Mouse (Mus musculus) limb, embryonic 12.5 days (tissue): ENCODE results near the gene Hrg. TPM values are rescaled to one million over a fixed set of nuclear protein-coding genes. Genes with fewer than 3 reads are reported as not detected.
A peak's percentile ranks its signal among the peaks of the same experiment; 100 is the strongest.

ENCODE experiments used
- ATAC-seq: fragments of 200-750 bp; cut with Nextera tagmentation; 2 replicates; pipeline ENCODE4 v1.8.0; 2017; ENCODE audit warnings: low read depth, moderate TSS enrichment; ENCODE audit not compliant: insufficient number of reproducible peaks, insufficient read depth, low FRiP score, low TSS enrichment
- H3K27ac ChIP-seq: fragments of 300-500 bp; sonication (generic); 2 replicates; pipeline ENCODE4 v1.5.1; 2016; ENCODE audit warnings: mild to moderate bottlenecking, moderate library complexity
- H3K27me3 ChIP-seq: fragments of 300-500 bp; sonication (generic); 2 replicates; pipeline ENCODE4 v1.6.1; 2016; ENCODE audit warnings: mild to moderate bottlenecking, moderate library complexity
- H3K36me3 ChIP-seq: fragments of 300-500 bp; sonication (generic); 2 replicates; pipeline ENCODE4 v1.6.1; 2016; ENCODE audit warnings: mild to moderate bottlenecking, moderate library complexity
- H3K4me1 ChIP-seq: fragments of 300-500 bp; sonication (generic); replicated peaks from 2 replicates; pipeline ENCODE4 v1.6.1; 2016
- H3K4me2 ChIP-seq: fragments of 300-500 bp; sonication (generic); 2 replicates; pipeline ENCODE4 v1.6.1; 2016; ENCODE audit warnings: mild to moderate bottlenecking, moderate library complexity
- H3K4me3 ChIP-seq: fragments of 300-500 bp; sonication (generic); replicated peaks from 2 replicates; pipeline ENCODE4 v1.5.1; 2016; ENCODE audit warnings: mild to moderate bottlenecking
- H3K9ac ChIP-seq: fragments of 300-500 bp; sonication (generic); replicated peaks from 2 replicates; pipeline ENCODE4 v1.6.1; 2016; ENCODE audit warnings: mild to moderate bottlenecking, moderate library complexity
- H3K9me3 ChIP-seq: fragments of 300-500 bp; sonication (generic); 2 replicates; pipeline ENCODE4 v1.6.1; 2016; ENCODE audit warnings: mild to moderate bottlenecking, moderate library complexity
- WGBS: fragments of 180-500 bp; shearing (Covaris S2); methylation state at CpG from one replicate; pipeline ENCODE4 v1.1.7; 2016; 5-methylcytosine and 5-hydroxymethylcytosine counted together
- polyA plus RNA-seq: library from polyadenylated mRNA; unstranded; fragments of >200 nt; fragmentation: Nextera tagmentation; extraction: Ambion mirVana; gene quantifications from 2 replicates; pipeline ENCODE4 v1.2.1, GENCODE M21; 2016

Hrg gene
- polyA plus RNA-seq = not detected in 2 replicates

- H3K27ac ChIP-seq = no peak within 1 kb of the TSS
- H3K9me3 ChIP-seq = no peaks in the 10 kb centered on the region
- H3K36me3 ChIP-seq = no peaks in the 10 kb centered on the region
- WGBS = 93% methylated on average over 6 of the region's 6 CpGs
- H3K4me2 ChIP-seq = no peak within 1 kb of the TSS
- no peak within 1 kb of the TSS for H3K4me3 ChIP-seq
- no peak for ATAC-seq
- H3K9ac ChIP-seq = 0 out of 2 replicates have a peak within 1 kb of the TSS, but pooled peaks have one; percentile 27
- H3K27me3 ChIP-seq = no peaks in the 10 kb centered on the region
- no peaks in the 10 kb centered on the region for H3K4me1 ChIP-seq
These were observed at the start of gene Hrg for GRCm38 (mm10) chr16:22950840-22951395. Gene Hrg (plus strand): TSS chr16:22951072.

DNA sequence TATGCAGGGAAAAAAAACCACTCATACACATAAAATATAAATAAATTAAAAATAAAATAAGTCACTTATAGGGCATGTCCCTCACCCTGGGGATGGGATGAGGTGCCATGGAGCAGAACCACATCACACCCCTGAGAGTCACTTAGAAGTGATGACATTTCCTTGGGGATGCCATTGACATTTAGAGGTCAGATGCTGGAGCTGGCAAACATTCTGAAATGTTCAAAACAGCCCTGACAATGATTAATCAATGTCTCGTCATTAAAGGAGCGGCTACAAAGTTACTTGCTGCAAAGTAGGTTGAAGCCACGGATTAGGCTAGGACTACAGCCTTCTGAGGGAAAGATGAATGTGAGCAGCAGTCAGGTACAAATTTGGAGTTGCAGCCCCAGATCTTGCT is 49.5 kb upstream of the Hrg start:
- H3K27ac ChIP-seq = no peak overlapping the region
- no peak for ATAC-seq
- no peaks in the 10 kb centered on the region for H3K36me3 ChIP-seq
- no peak overlapping the region for H3K9ac ChIP-seq
- no peak overlapping the region for H3K4me3 ChIP-seq
- peaks cover 5% of the 10 kb centered on the region; the same call in 1 of the 2 replicates for H3K27me3 ChIP-seq
- no peaks in the 10 kb centered on the region for H3K9me3 ChIP-seq
- WGBS = 81% methylated on average over 3 of the region's 3 CpGs
- 0 out of 2 replicates have a peak, but pooled peaks cover 3% of the 10 kb centered on the region for H3K4me1 ChIP-seq
- no peak overlapping the region for H3K4me2 ChIP-seq

DNA sequence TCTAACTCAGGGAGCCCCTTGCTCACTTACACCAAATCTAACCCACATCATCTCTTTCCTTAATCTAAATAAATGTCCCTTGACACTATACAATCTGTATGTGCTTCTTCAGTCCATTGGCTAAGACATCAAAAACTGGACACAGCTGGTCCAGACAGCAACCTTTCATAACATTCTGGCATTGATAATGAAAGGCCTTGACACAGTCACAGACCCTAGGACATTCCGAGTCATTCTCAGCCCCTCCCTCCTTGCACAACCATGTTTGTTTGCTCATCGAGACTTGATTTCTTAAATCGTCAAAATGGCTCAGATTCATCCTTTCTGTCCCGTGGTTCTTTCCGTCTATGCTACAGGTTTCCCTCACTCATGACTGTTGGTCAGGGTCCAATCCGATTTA is 41.6 kb upstream of the Hrg start:
- no peaks in the 10 kb centered on the region for H3K4me1 ChIP-seq
- no peaks in the 10 kb centered on the region for H3K9me3 ChIP-seq
- H3K27me3 ChIP-seq = no peaks in the 10 kb centered on the region
- H3K36me3 ChIP-seq = no peaks in the 10 kb centered on the region
- no peak overlapping the region for H3K9ac ChIP-seq
- H3K27ac ChIP-seq = no peak overlapping the region
- no peak for ATAC-seq
- H3K4me3 ChIP-seq = no peak overlapping the region
- WGBS = 88% methylated on average over 6 of the region's 6 CpGs
- H3K4me2 ChIP-seq = no peak overlapping the region

GRCm38 (mm10) chr16:22911986-22912385 is 38.9 kb upstream of the Hrg start:
- H3K4me3 ChIP-seq = no peak overlapping the region
- H3K27ac ChIP-seq = no peak overlapping the region
- ATAC-seq = no peak
- H3K36me3 ChIP-seq = no peaks in the 10 kb centered on the region
- WGBS = 80% methylated on average over 3 of the region's 3 CpGs
- H3K9me3 ChIP-seq = peaks cover 5% of the 10 kb centered on the region; the same call in 1 of the 2 replicates
- H3K27me3 ChIP-seq = no peaks in the 10 kb centered on the region
- H3K4me1 ChIP-seq = no peaks in the 10 kb centered on the region
- H3K9ac ChIP-seq = no peak overlapping the region
- no peak overlapping the region for H3K4me2 ChIP-seq

DNA sequence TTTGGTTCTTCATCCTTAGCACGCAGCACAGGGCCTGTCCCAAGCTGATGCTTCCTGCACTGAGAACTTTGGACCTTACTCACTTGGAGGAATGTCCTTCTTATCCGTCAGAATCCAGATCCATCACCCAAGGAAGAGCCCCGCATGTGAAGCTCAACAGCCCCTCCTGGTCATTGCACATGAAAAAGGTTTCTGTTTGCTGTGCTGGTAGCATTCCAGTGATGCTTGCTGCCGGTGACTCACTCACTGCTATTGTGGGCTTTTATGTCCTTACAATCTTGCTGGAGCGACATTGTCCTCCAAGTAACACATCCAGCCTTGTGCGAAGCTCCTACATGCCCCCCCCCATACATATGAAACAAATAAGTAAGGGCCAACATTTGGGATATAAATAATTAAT is 38.0 kb upstream of the Hrg start:
- H3K9me3 ChIP-seq = peaks cover 5% of the 10 kb centered on the region; the same call in 1 of the 2 replicates
- H3K4me3 ChIP-seq = no peak overlapping the region
- H3K4me1 ChIP-seq = no peaks in the 10 kb centered on the region
- H3K9ac ChIP-seq = no peak overlapping the region
- H3K27me3 ChIP-seq = no peaks in the 10 kb centered on the region
- no peak for ATAC-seq
- no peaks in the 10 kb centered on the region for H3K36me3 ChIP-seq
- no peak overlapping the region for H3K4me2 ChIP-seq
- H3K27ac ChIP-seq = no peak overlapping the region
- 90% methylated on average over 6 of the region's 6 CpGs for WGBS

GRCm38 (mm10) chr16:22914276-22914675 is 36.6 kb upstream of the Hrg start:
- ATAC-seq = no peak

GRCm38 (mm10) chr16:22918034-22918433 is 32.8 kb upstream of the Hrg start, which contains the start of gene Fetub:
Gene Fetub (plus strand): TSS chr16:22918334.
- ATAC-seq = no peak

More at GRCm38 (mm10) chr16:22914276-22914675, 36.6 kb upstream of the Hrg start:
- H3K36me3 ChIP-seq = no peaks in the 10 kb centered on the region
- H3K4me2 ChIP-seq = no peak overlapping the region
- H3K9me3 ChIP-seq = peaks cover 5% of the 10 kb centered on the region; the same call in 1 of the 2 replicates
- no peak overlapping the region for H3K27ac ChIP-seq
- no peak overlapping the region for H3K9ac ChIP-seq
- H3K4me1 ChIP-seq = 0 out of 2 replicates have a peak, but pooled peaks cover 3% of the 10 kb centered on the region
- no peaks in the 10 kb centered on the region for H3K27me3 ChIP-seq
- H3K4me3 ChIP-seq = no peak overlapping the region

GRCm38 (mm10) chr16:22918664-22919312 is 32.1 kb upstream of the Hrg start:
- ATAC-seq = peak; percentile 56; the same call in 1 of the 2 replicates
- H3K4me3 ChIP-seq = no peak overlapping the region
- no peaks in the 10 kb centered on the region for H3K27me3 ChIP-seq
- 52% methylated on average over 15 of the region's 15 CpGs for WGBS
- peaks cover 5% of the 10 kb centered on the region; the same call in 1 of the 2 replicates for H3K9me3 ChIP-seq
- H3K4me1 ChIP-seq = peaks cover 3% of the 10 kb centered on the region; the same call in 1 of the 2 replicates
- no peak overlapping the region for H3K9ac ChIP-seq
- H3K27ac ChIP-seq = no peak overlapping the region
- H3K4me2 ChIP-seq = no peak overlapping the region
- H3K36me3 ChIP-seq = no peaks in the 10 kb centered on the region

More at GRCm38 (mm10) chr16:22918034-22918433, 32.8 kb upstream of the Hrg start, which contains the start of gene Fetub:
- WGBS = 91% methylated on average over 5 of the region's 5 CpGs
- Histone ChIP-seq H3K27me3 (no peaks in the 10 kb centered on the region), H3K27ac (no peak within 1 kb of the TSS), H3K4me3 (no peak within 1 kb of the TSS), H3K4me1 (peaks cover 3% of the 10 kb centered on the region; the same call in 1 of the 2 replicates), H3K9ac (no peak within 1 kb of the TSS), H3K9me3 (peaks cover 5% of the 10 kb centered on the region; the same call in 1 of the 2 replicates), H3K4me2 (no peak within 1 kb of the TSS), H3K36me3 (no peaks in the 10 kb centered on the region)

DNA sequence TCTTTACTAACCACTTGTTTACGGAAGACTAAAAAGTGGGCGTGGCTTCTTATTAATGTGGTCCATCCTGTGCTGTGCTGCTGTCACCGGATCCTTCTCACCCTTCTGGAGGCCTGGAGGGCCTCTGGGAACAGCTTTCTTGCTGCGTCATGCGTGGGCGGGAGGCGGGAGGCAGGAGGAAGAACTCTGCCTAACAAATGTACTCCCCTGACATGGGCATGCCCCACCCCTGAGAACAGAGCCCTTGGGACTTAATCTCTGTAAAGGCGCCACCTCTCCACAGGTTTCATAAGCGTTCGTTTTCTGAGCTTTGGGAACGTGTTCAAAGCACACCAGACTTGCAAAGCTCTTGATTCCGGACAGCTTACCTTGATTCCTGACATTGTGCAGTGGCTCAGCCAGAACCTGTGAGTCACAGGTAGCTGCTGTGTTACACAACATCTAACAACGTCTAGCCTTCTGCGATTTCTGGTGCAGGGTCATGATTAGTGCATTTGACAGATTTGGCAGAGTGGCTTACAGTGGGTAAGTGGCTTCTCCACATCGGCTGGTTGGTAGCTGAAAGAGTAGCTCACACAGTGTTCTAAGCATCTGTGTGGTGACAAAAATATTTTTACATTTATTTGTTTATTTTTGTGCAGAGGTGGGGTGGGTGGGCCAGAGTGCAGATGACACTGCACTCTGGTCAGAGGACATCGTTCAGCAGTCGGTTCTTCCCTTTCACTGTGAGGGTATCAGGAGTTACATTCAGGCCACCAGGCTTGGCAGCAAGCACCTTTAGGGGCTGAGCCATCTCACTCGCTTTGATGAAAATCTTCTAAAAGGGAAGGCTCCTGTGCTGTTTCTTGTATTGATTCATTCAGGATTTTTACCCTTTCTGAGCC is 30.7 kb upstream of the Hrg start:
- no peaks in the 10 kb centered on the region for H3K36me3 ChIP-seq
- 52% methylated on average over 18 of the region's 18 CpGs for WGBS
- ATAC-seq = no peak
- no peaks in the 10 kb centered on the region for H3K27me3 ChIP-seq
- H3K27ac ChIP-seq = no peak overlapping the region
- H3K4me3 ChIP-seq = no peak overlapping the region
- no peak overlapping the region for H3K4me2 ChIP-seq
- H3K9me3 ChIP-seq = peaks cover 5% of the 10 kb centered on the region; the same call in 1 of the 2 replicates
- H3K4me1 ChIP-seq = peaks cover 3% of the 10 kb centered on the region; the same call in 1 of the 2 replicates
- no peak overlapping the region for H3K9ac ChIP-seq

GRCm38 (mm10) chr16:22921761-22922160 is 29.1 kb upstream of the Hrg start:
- H3K4me3 ChIP-seq = no peak overlapping the region
- no peaks in the 10 kb centered on the region for H3K9me3 ChIP-seq
- H3K27ac ChIP-seq = no peak overlapping the region
- H3K9ac ChIP-seq = no peak overlapping the region
- no peaks in the 10 kb centered on the region for H3K27me3 ChIP-seq
- no peak for ATAC-seq
- WGBS = 94% methylated on average over 5 of the region's 5 CpGs
- H3K36me3 ChIP-seq = no peaks in the 10 kb centered on the region
- peaks cover 3% of the 10 kb centered on the region; the same call in 1 of the 2 replicates for H3K4me1 ChIP-seq
- H3K4me2 ChIP-seq = no peak overlapping the region

- WGBS = 84% methylated on average over 4 of the region's 4 CpGs
- H3K27me3 ChIP-seq = no peaks in the 10 kb centered on the region
- H3K4me2 ChIP-seq = no peak overlapping the region
- peaks cover 3% of the 10 kb centered on the region; the same call in 1 of the 2 replicates for H3K4me1 ChIP-seq
- H3K36me3 ChIP-seq = no peaks in the 10 kb centered on the region
- no peak for ATAC-seq
- no peak overlapping the region for H3K4me3 ChIP-seq
- H3K9ac ChIP-seq = no peak overlapping the region
- no peak overlapping the region for H3K27ac ChIP-seq
- H3K9me3 ChIP-seq = no peaks in the 10 kb centered on the region
These were observed 28.4 kb upstream of the Hrg start for GRCm38 (mm10) chr16:22922433-22922832.
